Mouse (Mus musculus) lung, adult 10 weeks (tissue): ENCODE results near the gene Bcl10. TPM values are rescaled to one million over a fixed set of nuclear protein-coding genes. Genes with fewer than 3 reads are reported as not detected.

Source experiments
- polyA plus RNA-seq: library from polyadenylated mRNA; stranded (reverse); fragments of 350-450 nt; fragmentation: Illumina TruSeq; extraction: RNeasy Lipid Tissue Mini Kit (QIAGEN cat#74804); gene quantifications from one replicate; pipeline ENCODE4 v1.2.3, GENCODE M21; 2014; ENCODE audit warnings: low read depth, low replicate concordance; ENCODE audit not compliant: insufficient read depth

The Bcl10 gene
- polyA plus RNA-seq = 31.4 TPM

GRCm38 (mm10) chr3:145922019-145922854, at the start of gene Bcl10:
Gene Bcl10 (plus strand): TSS chr3:145922804.

GRCm38 (mm10) chr3:145937505-145938404, 15.2 kb downstream of the Bcl10 start, which contains the start of gene 2410004B18Rik:
Gene 2410004B18Rik (plus strand): TSS chr3:145938014.

Other genes starting within 250 kb of the Bcl10 start
- 6.0 TPM for gene Ddah1, start 164.1 kb upstream of the Bcl10 start, polyA plus RNA-seq
- gene 2410004B18Rik, start 15.2 kb downstream of the Bcl10 start, polyA plus RNA-seq = 26.5 TPM
- gene Syde2, start 65.1 kb downstream of the Bcl10 start, polyA plus RNA-seq = 4.7 TPM
- 6.9 TPM for gene Wdr63, start 185.3 kb downstream of the Bcl10 start, polyA plus RNA-seq
- gene Mcoln3, start 194.6 kb downstream of the Bcl10 start, polyA plus RNA-seq = 5.0 TPM
- 1.5 TPM for gene Mcoln2, start 227.0 kb downstream of the Bcl10 start, polyA plus RNA-seq